Mouse (Mus musculus) CH12.LX (cell line): Measurements from ENCODE around the gene Taf12. TPM values are rescaled to one million over a fixed set of nuclear protein-coding genes. Genes with fewer than 3 reads are reported as not detected.

Experiments used
- DNase-seq: peaks from one replicate; pipeline ENCODE4 v3.0.0-alpha.2; 2013; ENCODE audit errors: extremely low read depth
- H3K27ac ChIP-seq: 2 replicates; pipeline ENCODE4 v1.5.1; 2012; ENCODE audit warnings: low read depth, mild to moderate bottlenecking, control low read depth, moderate library complexity; ENCODE audit not compliant: insufficient read depth
- H3K27me3 ChIP-seq: replicated peaks from 2 replicates; pipeline ENCODE3; 2012; ENCODE audit warnings: inconsistent platforms
- H3K36me3 ChIP-seq, 2 experiments: replicated peaks in 1 of 2; 2 replicates each; pipeline versions ENCODE3 to v1.6.1; 2012; ENCODE audit warnings: inconsistent platforms in 1 of 2, low read length in 1 of 2, mild to moderate bottlenecking in 1 of 2, mixed read lengths in 1 of 2, moderate library complexity in 1 of 2; ENCODE audit not compliant: control insufficient read depth in 1 of 2, insufficient read depth in 1 of 2
- H3K4me1 ChIP-seq, 2 experiments: 2 replicates each; pipeline ENCODE4 v1.6.1; 2012; ENCODE audit warnings: inconsistent platforms in 1 of 2, moderate library complexity in 1 of 2; ENCODE audit not compliant: insufficient read depth in 2 of 2, control insufficient read depth in 1 of 2
- H3K4me2 ChIP-seq: 2 replicates; pipeline ENCODE4 v1.6.1; 2012; ENCODE audit warnings: low read depth, mild to moderate bottlenecking, control low read depth; ENCODE audit not compliant: poor library complexity, insufficient read depth, severe bottlenecking
- H3K4me3 ChIP-seq, 3 experiments: fragments of 150-350 bp in 1 of 3; sonication (generic) in 1 of 3; replicated peaks in 1 of 3; 2 replicates each; pipeline versions ENCODE3 to v1.5.1; 2011 to 2012; ENCODE audit warnings: low read depth in 2 of 3, low read length in 2 of 3, mild to moderate bottlenecking in 2 of 3, moderate library complexity in 2 of 3, control low read depth in 1 of 3, improper control_type of control experiment in 1 of 3, inconsistent platforms in 1 of 3, mixed read lengths in 1 of 3; ENCODE audit not compliant: poor library complexity in 1 of 3
- H3K79me2 ChIP-seq: replicated peaks from 2 replicates; pipeline ENCODE4 v1.6.1; 2012; ENCODE audit warnings: mild to moderate bottlenecking, moderate library complexity; ENCODE audit not compliant: control insufficient read depth, poor library complexity, insufficient read depth, severe bottlenecking; ENCODE audit errors: extremely low read depth
- H3K9ac ChIP-seq: 2 replicates; pipeline ENCODE4 v1.6.1; 2012; ENCODE audit warnings: low read depth, mild to moderate bottlenecking, control low read depth, moderate library complexity; ENCODE audit not compliant: insufficient read depth
- H3K9me3 ChIP-seq: replicated peaks from 2 replicates; pipeline ENCODE3; 2012; ENCODE audit warnings: low read length, inconsistent platforms, mixed read lengths
- ELF1 ChIP-seq: IDR thresholded peaks from 2 replicates; pipeline ENCODE4 v1.6.1; 2014; ENCODE audit warnings: low read depth, mild to moderate bottlenecking, inconsistent platforms, low read length, improper control_type of control experiment
- EP300 ChIP-seq: IDR thresholded peaks from 2 replicates; pipeline ENCODE4 v1.6.1; 2011; ENCODE audit warnings: low read length, improper control_type of control experiment
- ETS1 ChIP-seq: conservative IDR thresholded peaks from 2 replicates; pipeline ENCODE4 v1.6.1; 2012; ENCODE audit warnings: low read depth, mild to moderate bottlenecking, inconsistent platforms, low read length, improper control_type of control experiment, moderate library complexity
- HCFC1 ChIP-seq: IDR thresholded peaks from 2 replicates; pipeline ENCODE4 v1.6.1; 2012; ENCODE audit warnings: low read depth, mild to moderate bottlenecking, inconsistent platforms, low read length, improper control_type of control experiment
- IRF4 ChIP-seq: IDR thresholded peaks from 2 replicates; pipeline ENCODE4 v1.6.1; 2014; ENCODE audit warnings: low read depth, mild to moderate bottlenecking, inconsistent platforms, low read length, improper control_type of control experiment
- KAT2A ChIP-seq: IDR thresholded peaks from 2 replicates; pipeline ENCODE4 v1.6.1; 2012; ENCODE audit warnings: low read length, improper control_type of control experiment, inconsistent platforms; ENCODE audit not compliant: insufficient replicate concordance
- MAX ChIP-seq: IDR thresholded peaks from 2 replicates; pipeline ENCODE4 v1.6.1; 2011; ENCODE audit warnings: low read length, improper control_type of control experiment
- MAZ ChIP-seq: IDR thresholded peaks from 2 replicates; pipeline ENCODE4 v1.6.1; 2012; ENCODE audit warnings: low read depth, mild to moderate bottlenecking, inconsistent platforms, low read length, improper control_type of control experiment, moderate library complexity
- MXI1 ChIP-seq: IDR thresholded peaks from 2 replicates; pipeline ENCODE4 v1.6.1; 2011; ENCODE audit warnings: mild to moderate bottlenecking, low read depth, low read length, improper control_type of control experiment
- RAD21 ChIP-seq: IDR thresholded peaks from 2 replicates; pipeline ENCODE4 v1.6.1; 2011; ENCODE audit warnings: low read depth, mild to moderate bottlenecking, low read length, improper control_type of control experiment, moderate library complexity
- RCOR1 ChIP-seq: conservative IDR thresholded peaks from 2 replicates; pipeline ENCODE4 v1.6.1; 2012; ENCODE audit warnings: low read depth, mild to moderate bottlenecking, inconsistent platforms, low read length, improper control_type of control experiment
- SIN3A ChIP-seq: IDR thresholded peaks from 2 replicates; pipeline ENCODE4 v1.6.1; 2012; ENCODE audit warnings: low read length, improper control_type of control experiment, inconsistent platforms
- SMC3 ChIP-seq: IDR thresholded peaks from 2 replicates; pipeline ENCODE4 v1.6.1; 2011; ENCODE audit warnings: low read depth, low read length, improper control_type of control experiment
- TBP ChIP-seq: conservative IDR thresholded peaks from 2 replicates; pipeline ENCODE4 v1.6.1; 2011; ENCODE audit warnings: low read depth, low read length, improper control_type of control experiment
- UBTF ChIP-seq: IDR thresholded peaks from 2 replicates; pipeline ENCODE4 v1.6.1; 2012; ENCODE audit warnings: low read depth, mild to moderate bottlenecking, inconsistent platforms, low read length, improper control_type of control experiment, moderate library complexity
- USF2 ChIP-seq: conservative IDR thresholded peaks from 2 replicates; pipeline ENCODE4 v1.6.1; 2011; ENCODE audit warnings: low read depth, low read length, improper control_type of control experiment
- ZC3H11A ChIP-seq: IDR thresholded peaks from 2 replicates; pipeline ENCODE4 v1.6.1; 2012; ENCODE audit warnings: low read depth, mild to moderate bottlenecking, inconsistent platforms, low read length, improper control_type of control experiment
- ZNF384 ChIP-seq: IDR thresholded peaks from 2 replicates; pipeline ENCODE4 v1.6.1; 2012; ENCODE audit warnings: low read depth, low read length, improper control_type of control experiment, inconsistent platforms
- dilution Hi-C: fragments of 300-500 bp; cut with MboI; formaldehyde crosslinking; loops from 2 replicates; pipeline ENCODE4 v1.14.3; 2020; ENCODE audit warnings: low sequenced_read_pairs; ENCODE audit not compliant: extremely low pct_unique_long_range_greater_than_20kb, extremely low pct_ligation_motif_present
- in situ Hi-C: fragments of 300-500 bp; cut with MboI; formaldehyde crosslinking; loops from 3 replicates; pipeline ENCODE4 v1.14.3; 2019; ENCODE audit warnings: low sequenced_read_pairs, low pct_ligation_motif_present, low pct_unique_long_range_greater_than_20kb, mixed read lengths
- polyA plus RNA-seq: library from polyadenylated mRNA; unstranded; fragments of >175 nt; gene quantifications from 2 replicates; pipeline ENCODE4 v1.2.1, GENCODE M21; 2012; ENCODE audit warnings: low read depth; ENCODE audit not compliant: insufficient read length
- total RNA-seq, 2 experiments: library from RNA; depleted of rRNA; stranded (reverse); fragments of 300-350 nt in 1 of 2; fragments of >200 nt in 1 of 2; gene quantifications; 2 replicates each; pipeline ENCODE4 v1.2.3; 2012 to 2014

Gene Taf12
- total and polyA plus RNA-seq, 3 experiments: 29.8 to 74.7 (median 47.8) TPM

DNA sequence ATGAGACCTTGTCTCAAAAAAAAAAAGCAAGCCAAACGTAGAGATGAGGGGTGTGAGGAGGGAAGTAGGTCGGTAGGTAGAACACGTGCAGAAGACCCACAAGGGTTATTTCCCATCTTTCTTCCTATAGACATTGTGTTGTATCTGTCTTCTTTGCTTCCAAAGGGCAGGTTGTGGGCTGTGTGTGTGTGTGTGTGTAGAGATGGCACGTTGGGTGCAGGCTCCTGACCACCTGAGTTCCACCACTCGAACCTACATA, 11.9 kb upstream of the Taf12 start:
- Histone ChIP-seq H3K4me2 (peak overlapping the region; percentile 90), H3K36me3 (peaks cover 0 to 36% of the 10 kb centered on the region in 2 experiments), H3K27ac (no peak overlapping the region), H3K4me1 (peaks cover 5 to 16% of the 10 kb centered on the region in 2 experiments; a peak in 3 of 4 replicates), H3K79me2 (peaks cover 24% of the 10 kb centered on the region), H3K9me3 (peaks cover 2% of the 10 kb centered on the region), H3K9ac (peak overlapping the region; percentile 98), H3K4me3 (peak overlapping the region; percentile 58 to 69 (median 65)), H3K27me3 (no peaks in the 10 kb centered on the region)
- DNase-seq: no peak
- TF ChIP-seq ZNF384 (peak; percentile 43; the same call in 1 of the 2 replicates), MAX (peak; percentile 79; the same call in 1 of the 2 replicates), HCFC1 (no peak), RAD21 (no peak)
- in situ Hi-C loops: no loop called here
- dilution Hi-C loops: no loop called here

DNA sequence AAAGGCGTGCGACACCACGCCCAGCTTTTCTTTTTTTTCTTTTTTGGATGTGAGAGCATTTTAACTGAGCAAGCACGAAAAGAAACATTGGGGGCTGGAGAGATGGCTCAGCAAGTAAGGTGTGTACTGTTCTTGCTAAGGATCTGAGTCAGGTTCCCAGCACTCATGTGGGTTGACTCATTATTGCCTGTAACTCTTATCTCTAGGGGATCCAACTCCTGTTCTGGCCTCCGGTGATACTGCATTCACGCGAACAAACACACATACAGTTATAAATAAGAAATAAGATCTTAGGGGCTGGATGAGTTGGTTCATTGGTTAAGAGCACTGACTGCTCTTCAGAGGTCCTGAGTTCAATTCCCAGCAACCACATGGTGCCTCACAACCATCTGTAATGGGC, 10.9 kb upstream of the Taf12 start:
- Histone ChIP-seq H3K27me3 (no peaks in the 10 kb centered on the region), H3K4me2 (no peak overlapping the region), H3K4me3 (no peak overlapping the region), H3K79me2 (peaks cover 24% of the 10 kb centered on the region), H3K36me3 (peaks cover 0 to 29% of the 10 kb centered on the region in 2 experiments), H3K9ac (no peak overlapping the region), H3K27ac (no peak overlapping the region), H3K4me1 (peaks cover 5 to 16% of the 10 kb centered on the region in 2 experiments; a peak in 3 of 4 replicates), H3K9me3 (peaks cover 2% of the 10 kb centered on the region)
- no peak for DNase-seq
- in situ Hi-C loops (no loop called here), dilution Hi-C loops (no loop called here)
- no peak for TF ChIP-seq ETS1
- TF ChIP-seq SMC3: no peak
- no peak for TF ChIP-seq USF2
- TF ChIP-seq TBP: no peak
- no peak for TF ChIP-seq ZC3H11A
- no peak for TF ChIP-seq SIN3A
- no peak for TF ChIP-seq KAT2A
- no peak for TF ChIP-seq IRF4
- TF ChIP-seq ZNF384: no peak

DNA sequence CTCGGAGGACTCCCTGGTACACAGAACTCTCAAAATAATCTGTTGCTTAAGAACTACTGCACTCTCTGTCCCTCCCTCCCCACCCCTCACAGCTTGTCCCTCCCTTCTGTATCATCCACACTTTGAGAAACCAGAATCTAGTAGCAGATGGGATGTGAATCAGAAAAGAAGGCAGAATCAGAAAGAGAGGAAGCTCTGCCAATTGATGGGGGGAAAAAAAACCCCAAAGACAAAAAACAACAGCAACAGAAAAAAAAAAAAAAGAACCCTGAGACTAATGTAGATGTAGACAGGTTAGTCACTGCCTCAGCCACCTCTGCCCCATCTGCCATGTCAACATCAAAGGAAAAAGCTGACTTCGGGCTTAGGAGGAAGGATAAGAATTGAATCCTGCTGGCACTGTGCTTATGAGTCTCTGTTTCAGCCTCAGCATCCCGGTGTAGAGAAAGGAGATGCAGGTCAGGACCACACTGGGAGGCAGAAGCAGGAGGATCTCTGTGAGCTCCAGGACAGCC, 7.3 kb upstream of the Taf12 start:
- peaks cover 0 to 24% of the 10 kb centered on the region in 2 experiments for H3K36me3 ChIP-seq
- TF ChIP-seq ELF1: no peak
- TF ChIP-seq MXI1: no peak
- TF ChIP-seq ETS1: no peak
- no peak for TF ChIP-seq MAZ
- no peak for TF ChIP-seq UBTF
- no peak for TF ChIP-seq EP300
- no peak for TF ChIP-seq RCOR1
- no peak overlapping the region for H3K4me3 ChIP-seq
- in situ Hi-C loops: loop anchor here (5.0 kb wide), 1 partner anchor 85 kb away; no protein-coding TSS in a partner anchor
- H3K79me2 ChIP-seq: no peaks in the 10 kb centered on the region
- no peak overlapping the region for H3K9ac ChIP-seq
- no peak overlapping the region for H3K4me2 ChIP-seq
- peaks cover 2 to 15% of the 10 kb centered on the region in 2 experiments; a peak in 3 of 4 replicates for H3K4me1 ChIP-seq
- DNase-seq: no peak
- no peak overlapping the region for H3K27ac ChIP-seq
- H3K27me3 ChIP-seq: no peaks in the 10 kb centered on the region
- peaks cover 2% of the 10 kb centered on the region for H3K9me3 ChIP-seq
- dilution Hi-C loops: no loop called here
